Mouse (Mus musculus) mouse trophoblast stem cell (cell line): ENCODE data around the gene Mapk8ip1.

Source experiments
- in situ Hi-C, 2 experiments: fragments of 300-500 bp; cut with MseI, MboI; formaldehyde crosslinking; loops; 2 replicates in 1 of 2; 3 replicates in 1 of 2; pipeline ENCODE4 v1.15.1; 2025

The Mapk8ip1 gene

GRCm38 (mm10) chr2:92373437-92373813 lies 27.6 kb downstream of the Mapk8ip1 start:
- in situ Hi-C loops: no loop called here

GRCm38 (mm10) chr2:92372767-92373436 lies 28.2 kb downstream of the Mapk8ip1 start:
- in situ Hi-C loops: no loop called here

- in situ Hi-C loops: no loop called here
Measured at GRCm38 (mm10) chr2:92371971-92372690, 28.9 kb downstream of the Mapk8ip1 start.

GRCm38 (mm10) chr2:92370821-92371805 lies 29.9 kb downstream of the Mapk8ip1 start:
- in situ Hi-C loops: no loop called here

GRCm38 (mm10) chr2:92370375-92370774 lies 30.7 kb downstream of the Mapk8ip1 start:
- in situ Hi-C loops: no loop called here

GRCm38 (mm10) chr2:92367383-92368029 lies 33.6 kb downstream of the Mapk8ip1 start:
- in situ Hi-C loops: no loop called here

GRCm38 (mm10) chr2:92365568-92365967 lies 35.5 kb downstream of the Mapk8ip1 start:
- in situ Hi-C loops: no loop called here

- in situ Hi-C loops: no loop called here
Measured at GRCm38 (mm10) chr2:92364086-92364485, 37.0 kb downstream of the Mapk8ip1 start.

GRCm38 (mm10) chr2:92362571-92363228 lies 38.4 kb downstream of the Mapk8ip1 start:
- in situ Hi-C loops: no loop called here

- in situ Hi-C loops: no loop called here
Measured at GRCm38 (mm10) chr2:92361795-92362194, 39.3 kb downstream of the Mapk8ip1 start.

- in situ Hi-C loops: no loop called here
Measured at GRCm38 (mm10) chr2:92360893-92361292, 40.2 kb downstream of the Mapk8ip1 start.

GRCm38 (mm10) chr2:92360186-92360823 lies 40.8 kb downstream of the Mapk8ip1 start:
- in situ Hi-C loops: no loop called here

- in situ Hi-C loops: no loop called here
Measured at GRCm38 (mm10) chr2:92359301-92359700, 41.8 kb downstream of the Mapk8ip1 start.

- in situ Hi-C loops: no loop called here
Measured at GRCm38 (mm10) chr2:92354224-92354623, 46.8 kb downstream of the Mapk8ip1 start.

- in situ Hi-C loops: no loop called here
Measured at GRCm38 (mm10) chr2:92353402-92353801, 47.7 kb downstream of the Mapk8ip1 start.

GRCm38 (mm10) chr2:92350686-92351085 lies 50.4 kb downstream of the Mapk8ip1 start:
- in situ Hi-C loops: no loop called here

- in situ Hi-C loops: no loop called here
Measured at GRCm38 (mm10) chr2:92349589-92350425, 51.3 kb downstream of the Mapk8ip1 start.

GRCm38 (mm10) chr2:92347191-92347590 lies 53.9 kb downstream of the Mapk8ip1 start:
- in situ Hi-C loops: no loop called here

GRCm38 (mm10) chr2:92342418-92342817 lies 58.6 kb downstream of the Mapk8ip1 start:
- in situ Hi-C loops: no loop called here
